Mouse (Mus musculus): ENCODE results near the gene Zdhhc11. TPM values are rescaled to one million over a fixed set of nuclear protein-coding genes. Genes with fewer than 3 reads are reported as not detected.
A peak's percentile ranks its signal among the peaks of the same experiment; 100 is the strongest.

Zdhhc11 gene
- polyA plus RNA-seq, 1 experiment from 2014 or later, result not detected

DNA sequence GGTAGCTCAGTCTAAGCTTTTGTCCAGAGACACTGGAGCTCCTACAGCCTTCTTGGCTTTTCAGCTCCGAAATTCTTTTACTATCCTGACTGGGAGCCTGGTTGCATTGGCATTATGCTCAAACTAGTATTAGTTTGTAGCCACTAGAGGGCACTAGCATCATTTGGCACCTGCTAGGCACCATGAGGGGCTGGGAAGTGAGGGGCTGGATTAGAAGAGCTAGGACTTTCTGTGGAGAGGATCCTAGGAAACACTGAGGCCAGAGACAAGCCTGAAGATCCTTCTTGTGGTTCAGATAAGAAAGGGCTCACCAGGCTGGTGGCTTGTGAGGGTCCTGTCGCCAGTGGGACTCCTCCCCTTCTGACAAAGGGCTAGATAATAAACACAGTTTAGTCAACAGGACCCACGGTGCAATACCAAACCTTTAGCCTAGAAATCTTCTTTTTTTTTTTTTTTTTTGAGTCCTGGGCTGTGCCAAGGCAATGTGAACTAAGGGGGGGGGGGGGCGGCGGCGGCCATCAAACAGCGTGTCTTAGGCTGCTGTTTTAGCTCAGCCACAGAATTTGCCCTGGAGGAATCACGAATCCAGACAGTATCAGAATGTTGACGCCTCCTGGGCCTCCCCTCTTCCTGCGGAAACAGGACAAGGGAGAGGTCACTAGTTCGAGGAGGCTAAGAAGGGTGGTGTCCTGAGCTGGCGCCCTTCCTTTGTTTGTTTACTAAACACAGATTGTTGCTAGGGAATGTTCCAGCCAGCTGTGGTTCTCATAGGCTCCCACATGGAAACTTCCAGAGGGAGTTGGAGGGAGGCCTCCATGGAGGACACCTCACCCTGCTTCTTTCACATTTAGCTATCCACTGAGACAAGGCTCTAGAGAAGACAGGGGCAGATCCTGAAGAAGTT lies 7.1 kb downstream of the Zdhhc11 start:
- Histone ChIP-seq H3K4me1 (ENCODE audit: insufficient read depth, low read depth, low read length) (no peaks in the 10 kb centered on the region), H3K9me3 (ENCODE audit: low read length) (no peaks in the 10 kb centered on the region), H3K9ac (replicated peaks; ENCODE audit: low read depth) (no peak overlapping the region), H3K4me2 (replicated peaks; ENCODE audit: low read depth, low read length) (peak overlapping the region; percentile 38), H3K27me3 (replicated peaks; ENCODE audit: insufficient read depth, low read length) (no peaks in the 10 kb centered on the region), H3K27ac (ENCODE audit: low read length) (peak overlapping the region; percentile 77), H3K36me3 (ENCODE audit: insufficient read depth, low read length) (no peaks in the 10 kb centered on the region), H3K4me3 (ENCODE audit: low read depth, low read length) (no peak overlapping the region)
- peak; percentile 89 for TF ChIP-seq CTCF (IDR thresholded peaks at IDR 0.05)
- peak; percentile 97 for TF ChIP-seq EP300 (IDR thresholded peaks at IDR 0.05)
- peak; percentile 96 for DNase-seq (ENCODE audit: low spot score)
- ATAC-seq, result peak; percentile 97
- WGBS, result 16% methylated on average over 12 of the region's 12 CpGs

GRCm38 (mm10) chr13:73974523-73974922 lies 10.9 kb downstream of the Zdhhc11 start:
- H3K4me2 ChIP-seq (replicated peaks; ENCODE audit: low read depth, low read length), result no peak overlapping the region
- ATAC-seq (0 out of 2 replicates have a peak, but pooled peaks have one; percentile 4), DNase-seq (ENCODE audit: low spot score) (peak; percentile 37)
- no peak overlapping the region for H3K27ac ChIP-seq (ENCODE audit: low read length)
- TF ChIP-seq EP300 (IDR thresholded peaks at IDR 0.05) (no peak), CTCF (IDR thresholded peaks at IDR 0.05) (no peak)
- H3K36me3 ChIP-seq (ENCODE audit: insufficient read depth, low read length), result no peaks in the 10 kb centered on the region
- no peak overlapping the region for H3K4me3 ChIP-seq (ENCODE audit: low read depth, low read length)
- WGBS, result 80% methylated on average over 3 of the region's 3 CpGs
- no peaks in the 10 kb centered on the region for H3K27me3 ChIP-seq (replicated peaks; ENCODE audit: insufficient read depth, low read length)
- H3K9ac ChIP-seq (replicated peaks; ENCODE audit: low read depth), result no peak overlapping the region
- H3K4me1 ChIP-seq (ENCODE audit: insufficient read depth, low read depth, low read length), result no peaks in the 10 kb centered on the region
- H3K9me3 ChIP-seq (ENCODE audit: low read length), result no peaks in the 10 kb centered on the region

DNA sequence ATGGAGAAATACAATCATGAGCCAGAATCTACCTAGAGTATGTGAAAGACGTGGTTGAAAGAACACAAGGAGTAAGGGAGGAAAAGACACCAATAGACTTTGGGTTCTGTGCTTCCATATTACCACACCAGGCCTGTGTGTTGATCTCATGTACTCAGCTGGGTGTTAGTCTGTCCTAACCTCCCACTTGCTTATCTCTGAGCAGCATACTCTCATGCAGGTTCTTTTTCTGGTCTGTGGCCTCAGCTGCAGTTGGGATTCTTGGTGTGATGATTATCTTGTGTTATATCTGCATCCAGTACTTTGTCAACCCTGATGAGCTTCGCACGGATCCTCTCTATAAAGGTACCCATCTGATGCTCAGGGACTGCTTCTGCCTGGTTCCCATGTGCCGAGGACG lies 13.3 kb downstream of the Zdhhc11 start:
- ATAC-seq, result no peak
- DNase-seq (ENCODE audit: low spot score), result no peak
- Histone ChIP-seq H3K27me3 (replicated peaks; ENCODE audit: insufficient read depth, low read length) (no peaks in the 10 kb centered on the region), H3K9me3 (ENCODE audit: low read length) (no peaks in the 10 kb centered on the region), H3K36me3 (ENCODE audit: insufficient read depth, low read length) (no peaks in the 10 kb centered on the region), H3K27ac (ENCODE audit: low read length) (no peak overlapping the region), H3K9ac (replicated peaks; ENCODE audit: low read depth) (no peak overlapping the region), H3K4me3 (ENCODE audit: low read depth, low read length) (no peak overlapping the region), H3K4me1 (ENCODE audit: insufficient read depth, low read depth, low read length) (no peaks in the 10 kb centered on the region), H3K4me2 (replicated peaks; ENCODE audit: low read depth, low read length) (no peak overlapping the region)
- 84% methylated on average over 5 of the region's 5 CpGs for WGBS
- TF ChIP-seq EP300 (IDR thresholded peaks at IDR 0.05), result no peak
- TF ChIP-seq CTCF (IDR thresholded peaks at IDR 0.05), result no peak

GRCm38 (mm10) chr13:73990325-73990724 lies 26.7 kb downstream of the Zdhhc11 start:
- no peak for ATAC-seq
- TF ChIP-seq CTCF (IDR thresholded peaks at IDR 0.05), result no peak
- no peak for TF ChIP-seq EP300 (IDR thresholded peaks at IDR 0.05)

GRCm38 (mm10) chr13:73990761-73991160 lies 27.1 kb downstream of the Zdhhc11 start:
- 43% methylated on average over 2 of the region's 2 CpGs for WGBS
- no peak for ATAC-seq
- no peak overlapping the region for H3K4me2 ChIP-seq (replicated peaks; ENCODE audit: low read depth, low read length)

More at GRCm38 (mm10) chr13:73990325-73990724, 26.7 kb downstream of the Zdhhc11 start:
- DNase-seq (ENCODE audit: low spot score), result no peak
- no peak overlapping the region for H3K9ac ChIP-seq (replicated peaks; ENCODE audit: low read depth)
- no peak overlapping the region for H3K4me2 ChIP-seq (replicated peaks; ENCODE audit: low read depth, low read length)
- no peaks in the 10 kb centered on the region for H3K9me3 ChIP-seq (ENCODE audit: low read length)
- no peaks in the 10 kb centered on the region for H3K4me1 ChIP-seq (ENCODE audit: insufficient read depth, low read depth, low read length)
- 69% methylated on average over 5 of the region's 5 CpGs for WGBS
- H3K27me3 ChIP-seq (replicated peaks; ENCODE audit: insufficient read depth, low read length), result no peaks in the 10 kb centered on the region
- no peak overlapping the region for H3K4me3 ChIP-seq (ENCODE audit: low read depth, low read length)
- H3K36me3 ChIP-seq (ENCODE audit: insufficient read depth, low read length), result no peaks in the 10 kb centered on the region
- H3K27ac ChIP-seq (ENCODE audit: low read length), result no peak overlapping the region

GRCm38 (mm10) chr13:73991267-73991666 lies 27.6 kb downstream of the Zdhhc11 start:
- Histone ChIP-seq H3K9ac (replicated peaks; ENCODE audit: low read depth) (no peak overlapping the region), H3K36me3 (ENCODE audit: insufficient read depth, low read length) (no peaks in the 10 kb centered on the region), H3K27me3 (replicated peaks; ENCODE audit: insufficient read depth, low read length) (no peaks in the 10 kb centered on the region), H3K9me3 (ENCODE audit: low read length) (no peaks in the 10 kb centered on the region), H3K4me3 (ENCODE audit: low read depth, low read length) (no peak overlapping the region), H3K27ac (ENCODE audit: low read length) (no peak overlapping the region), H3K4me1 (ENCODE audit: insufficient read depth, low read depth, low read length) (no peaks in the 10 kb centered on the region), H3K4me2 (replicated peaks; ENCODE audit: low read depth, low read length) (no peak overlapping the region)
- ATAC-seq (no peak), DNase-seq (ENCODE audit: low spot score) (no peak)
- TF ChIP-seq CTCF (IDR thresholded peaks at IDR 0.05), result no peak
- no peak for TF ChIP-seq EP300 (IDR thresholded peaks at IDR 0.05)
- WGBS, result 78% methylated on average over 5 of the region's 5 CpGs

More at GRCm38 (mm10) chr13:73990761-73991160, 27.1 kb downstream of the Zdhhc11 start:
- no peak overlapping the region for H3K9ac ChIP-seq (replicated peaks; ENCODE audit: low read depth)
- no peaks in the 10 kb centered on the region for H3K36me3 ChIP-seq (ENCODE audit: insufficient read depth, low read length)
- DNase-seq (ENCODE audit: low spot score), result no peak
- TF ChIP-seq CTCF (IDR thresholded peaks at IDR 0.05) (no peak), EP300 (IDR thresholded peaks at IDR 0.05) (no peak)
- no peak overlapping the region for H3K27ac ChIP-seq (ENCODE audit: low read length)
- H3K9me3 ChIP-seq (ENCODE audit: low read length), result no peaks in the 10 kb centered on the region
- no peak overlapping the region for H3K4me3 ChIP-seq (ENCODE audit: low read depth, low read length)
- no peaks in the 10 kb centered on the region for H3K27me3 ChIP-seq (replicated peaks; ENCODE audit: insufficient read depth, low read length)
- H3K4me1 ChIP-seq (ENCODE audit: insufficient read depth, low read depth, low read length), result no peaks in the 10 kb centered on the region

Measured in lung, postnatal 0 days (tissue).